Mouse (Mus musculus) neural tube, embryonic 12.5 days (tissue): ENCODE data around the gene Ykt6. TPM values are rescaled to one million over a fixed set of nuclear protein-coding genes. Genes with fewer than 3 reads are reported as not detected.
"Not testable (repeated sequence)": the region's sequence is repeated elsewhere in the genome, so short reads cannot be mapped to it uniquely, and the experiment has no call there.

ENCODE experiments used
- ATAC-seq: fragments of 200-750 bp; cut with Nextera tagmentation; 2 replicates; pipeline ENCODE4 v1.8.0; 2017; ENCODE audit warnings: low read depth, mild to moderate bottlenecking, moderate TSS enrichment, moderate library complexity; ENCODE audit not compliant: low FRiP score
- H3K27ac ChIP-seq: fragments of 300-500 bp; sonication (generic); 2 replicates; pipeline ENCODE4 v1.5.1; 2016
- H3K27me3 ChIP-seq: fragments of 300-500 bp; sonication (generic); replicated peaks from 2 replicates; pipeline ENCODE4 v1.6.1; 2016; ENCODE audit warnings: mild to moderate bottlenecking
- H3K36me3 ChIP-seq: fragments of 300-500 bp; sonication (generic); 2 replicates; pipeline ENCODE4 v1.6.1; 2016; ENCODE audit warnings: mild to moderate bottlenecking
- H3K4me1 ChIP-seq: fragments of 300-500 bp; sonication (generic); 2 replicates; pipeline ENCODE4 v1.6.1; 2016
- H3K4me2 ChIP-seq: fragments of 300-500 bp; sonication (generic); replicated peaks from 2 replicates; pipeline ENCODE4 v1.6.1; 2016; ENCODE audit warnings: mild to moderate bottlenecking
- H3K4me3 ChIP-seq: fragments of 300-500 bp; sonication (generic); 2 replicates; pipeline ENCODE4 v1.5.1; 2016
- H3K9ac ChIP-seq: fragments of 300-500 bp; sonication (generic); 2 replicates; pipeline ENCODE4 v1.6.1; 2016; ENCODE audit warnings: mild to moderate bottlenecking
- H3K9me3 ChIP-seq: fragments of 300-500 bp; sonication (generic); 2 replicates; pipeline ENCODE4 v1.6.1; 2016; ENCODE audit warnings: mild to moderate bottlenecking
- WGBS: fragments of 180-500 bp; shearing (Covaris S2); methylation state at CpG from one replicate; pipeline ENCODE4 v1.1.7; 2016; 5-methylcytosine and 5-hydroxymethylcytosine counted together
- polyA plus RNA-seq: library from polyadenylated mRNA; unstranded; fragments of >200 nt; fragmentation: Nextera tagmentation; extraction: Ambion mirVana; gene quantifications from 2 replicates; pipeline ENCODE4 v1.2.1, GENCODE M21; 2016

The Ykt6 gene
- polyA plus RNA-seq, 1 experiment from 2014 or later, result 62.1 TPM

GRCm38 (mm10) chr11:5920323-5920960, 35.1 kb upstream of the Ykt6 start:
- Histone ChIP-seq H3K4me2 (no peak overlapping the region), H3K27ac (no peak overlapping the region), H3K4me1 (no peaks in the 10 kb centered on the region), H3K4me3 (no peak overlapping the region), H3K27me3 (no peaks in the 10 kb centered on the region), H3K9ac (no peak overlapping the region), H3K9me3 (no peaks in the 10 kb centered on the region), H3K36me3 (no peaks in the 10 kb centered on the region)
- 35% methylated on average over 17 of the region's 17 CpGs for WGBS
- no peak for ATAC-seq

GRCm38 (mm10) chr11:5924699-5925098, 30.8 kb upstream of the Ykt6 start:
- no peaks in the 10 kb centered on the region for H3K9me3 ChIP-seq
- no peaks in the 10 kb centered on the region for H3K4me1 ChIP-seq
- H3K27me3 ChIP-seq, result no peaks in the 10 kb centered on the region
- no peak for ATAC-seq
- no peak overlapping the region for H3K27ac ChIP-seq
- no peak overlapping the region for H3K4me3 ChIP-seq
- no peak overlapping the region for H3K9ac ChIP-seq
- H3K4me2 ChIP-seq, result no peak overlapping the region
- H3K36me3 ChIP-seq, result no peaks in the 10 kb centered on the region
- WGBS, result 58% methylated on average over 8 of the region's 8 CpGs

- no peaks in the 10 kb centered on the region for H3K27me3 ChIP-seq
- ATAC-seq, result no peak
- WGBS, result 87% methylated on average over 3 of the region's 3 CpGs
Measured at GRCm38 (mm10) chr11:5926696-5927220, 28.7 kb upstream of the Ykt6 start.

GRCm38 (mm10) chr11:5930578-5930977, 24.9 kb upstream of the Ykt6 start:
- no peak for ATAC-seq
- 71% methylated on average over 1 of the region's 1 CpGs for WGBS
- H3K4me3 ChIP-seq, result no peak overlapping the region

More at GRCm38 (mm10) chr11:5926696-5927220, 28.7 kb upstream of the Ykt6 start:
- Histone ChIP-seq H3K36me3 (no peaks in the 10 kb centered on the region), H3K4me1 (no peaks in the 10 kb centered on the region), H3K27ac (no peak overlapping the region), H3K4me3 (no peak overlapping the region), H3K9me3 (no peaks in the 10 kb centered on the region), H3K9ac (no peak overlapping the region), H3K4me2 (no peak overlapping the region)

GRCm38 (mm10) chr11:5931947-5932346, 23.5 kb upstream of the Ykt6 start:
- ATAC-seq, H3K27ac ChIP-seq, H3K9me3 ChIP-seq, H3K4me1 ChIP-seq, H3K4me2 ChIP-seq, H3K9ac ChIP-seq, H3K27me3 ChIP-seq, H3K36me3 ChIP-seq, H3K4me3 ChIP-seq: not testable (repeated sequence)
- 90% methylated on average over 6 of the region's 6 CpGs for WGBS

More at GRCm38 (mm10) chr11:5930578-5930977, 24.9 kb upstream of the Ykt6 start:
- Histone ChIP-seq H3K9me3 (no peaks in the 10 kb centered on the region), H3K36me3 (no peaks in the 10 kb centered on the region), H3K27me3 (no peaks in the 10 kb centered on the region), H3K4me2 (no peak overlapping the region), H3K9ac (no peak overlapping the region), H3K27ac (no peak overlapping the region), H3K4me1 (no peaks in the 10 kb centered on the region)

- not testable (repeated sequence) for H3K4me1 ChIP-seq, H3K27me3 ChIP-seq, H3K36me3 ChIP-seq, H3K4me3 ChIP-seq, H3K4me2 ChIP-seq, ATAC-seq, H3K27ac ChIP-seq, H3K9me3 ChIP-seq, H3K9ac ChIP-seq
- 94% methylated on average over 11 of the region's 11 CpGs for WGBS
Measured at GRCm38 (mm10) chr11:5934531-5934930, 21.0 kb upstream of the Ykt6 start.

- no peaks in the 10 kb centered on the region for H3K27me3 ChIP-seq
Measured at GRCm38 (mm10) chr11:5942966-5943365, 12.5 kb upstream of the Ykt6 start.

GRCm38 (mm10) chr11:5945096-5945495, 10.4 kb upstream of the Ykt6 start:
- no peak overlapping the region for H3K4me2 ChIP-seq
- no peak overlapping the region for H3K4me3 ChIP-seq
- no peaks in the 10 kb centered on the region for H3K36me3 ChIP-seq
- no peak overlapping the region for H3K27ac ChIP-seq
- peaks cover 8% of the 10 kb centered on the region; the same call in 1 of the 2 replicates for H3K4me1 ChIP-seq
- H3K27me3 ChIP-seq, result no peaks in the 10 kb centered on the region
- ATAC-seq, result no peak
- no peak overlapping the region for H3K9ac ChIP-seq
- H3K9me3 ChIP-seq, result no peaks in the 10 kb centered on the region
- WGBS, result 80% methylated on average over 2 of the region's 2 CpGs

More at GRCm38 (mm10) chr11:5942966-5943365, 12.5 kb upstream of the Ykt6 start:
- Histone ChIP-seq H3K36me3 (no peaks in the 10 kb centered on the region), H3K9ac (no peak overlapping the region), H3K4me1 (no peaks in the 10 kb centered on the region), H3K4me2 (no peak overlapping the region), H3K27ac (no peak overlapping the region), H3K4me3 (no peak overlapping the region), H3K9me3 (no peaks in the 10 kb centered on the region)
- no peak for ATAC-seq
- WGBS, result 59% methylated on average over 6 of the region's 6 CpGs

- H3K9ac ChIP-seq, result no peak overlapping the region
- no peaks in the 10 kb centered on the region for H3K27me3 ChIP-seq
- H3K4me2 ChIP-seq, result no peak overlapping the region
- peaks cover 9% of the 10 kb centered on the region; the same call in 1 of the 2 replicates for H3K4me1 ChIP-seq
- no peak overlapping the region for H3K27ac ChIP-seq
- ATAC-seq, result no peak
- WGBS, result 71% methylated on average over 4 of the region's 4 CpGs
- no peaks in the 10 kb centered on the region for H3K9me3 ChIP-seq
- H3K36me3 ChIP-seq, result no peaks in the 10 kb centered on the region
- H3K4me3 ChIP-seq, result no peak overlapping the region
Measured at GRCm38 (mm10) chr11:5947796-5948195, 7.7 kb upstream of the Ykt6 start.

- no peak for ATAC-seq
- no peaks in the 10 kb centered on the region for H3K9me3 ChIP-seq
- H3K4me3 ChIP-seq, result no peak overlapping the region
- H3K4me2 ChIP-seq, result no peak overlapping the region
- H3K4me1 ChIP-seq, result peaks cover 9% of the 10 kb centered on the region; the same call in 1 of the 2 replicates
- 65% methylated on average over 10 of the region's 10 CpGs for WGBS
- no peak overlapping the region for H3K27ac ChIP-seq
- no peaks in the 10 kb centered on the region for H3K27me3 ChIP-seq
- no peak overlapping the region for H3K9ac ChIP-seq
- H3K36me3 ChIP-seq, result no peaks in the 10 kb centered on the region
Measured at GRCm38 (mm10) chr11:5948546-5949250, 6.8 kb upstream of the Ykt6 start.

GRCm38 (mm10) chr11:5949586-5950352, 5.7 kb upstream of the Ykt6 start, which contains the start of gene Gck:
TSS of gene Gck (minus strand) at chr11:5950081.
- 67% methylated on average over 8 of the region's 8 CpGs for WGBS
- Histone ChIP-seq H3K27me3 (no peaks in the 10 kb centered on the region), H3K27ac (no peak within 1 kb of the TSS), H3K9me3 (no peaks in the 10 kb centered on the region), H3K9ac (no peak within 1 kb of the TSS), H3K4me2 (no peak within 1 kb of the TSS), H3K36me3 (no peaks in the 10 kb centered on the region), H3K4me1 (peaks cover 9% of the 10 kb centered on the region; the same call in 1 of the 2 replicates), H3K4me3 (no peak within 1 kb of the TSS)
- ATAC-seq, result peak; percentile 58; the same call in 1 of the 2 replicates

- H3K4me1 ChIP-seq, result peaks cover 23% of the 10 kb centered on the region; the same call in 1 of the 2 replicates
- H3K9ac ChIP-seq, result no peak overlapping the region
- H3K27ac ChIP-seq, result no peak overlapping the region
- no peaks in the 10 kb centered on the region for H3K36me3 ChIP-seq
- H3K4me3 ChIP-seq, result no peak overlapping the region
- no peak for ATAC-seq
- WGBS, result 91% methylated on average over 5 of the region's 5 CpGs
- H3K27me3 ChIP-seq, result no peaks in the 10 kb centered on the region
- H3K9me3 ChIP-seq, result no peaks in the 10 kb centered on the region
- H3K4me2 ChIP-seq, result no peak overlapping the region
Measured at GRCm38 (mm10) chr11:5952501-5952900, 3.0 kb upstream of the Ykt6 start.
